32 mouse cellular contexts compared by ENCODE assay signal in genomic region chr2:129253631-129253970, GRCm38 (mm10). TPM values are rescaled to one million over a fixed set of nuclear protein-coding genes. Genes with fewer than 3 reads are reported as not detected.
DNase-seq lines count a peak whose midpoint lies in the region; ATAC-seq and TF ChIP-seq lines count a peak whose summit lies in the region.
"Had no signal": no experiment of that assay in that cellular context is flagged by ENCODE, and none has a peak within 500 bp of the region (broad histone marks: within the 10 kb centered on the region; RNA-seq: fewer than 3 reads in every experiment).

No protein-coding gene starts in this region.

- H3K79me2 ChIP-seq in MEL (ENCODE audit: control insufficient read depth, insufficient read depth, low read length, poor library complexity): no peaks in the 10 kb centered on the region

- no peaks in the 10 kb centered on the region for H3K27me3 ChIP-seq in kidney, adult 2 months (replicated peaks; ENCODE audit: control insufficient read depth, insufficient read depth, low read length)
- H3K27me3 ChIP-seq in liver, embryonic 13.5 days: no peaks in the 10 kb centered on the region
- no peaks in the 10 kb centered on the region for H3K27me3 ChIP-seq in liver, postnatal 0 days (ENCODE audit: insufficient read depth, low read length)
- H3K27me3 ChIP-seq in MEL (ENCODE audit: control insufficient read depth in 1 of 2, insufficient read depth in 2 of 2, low read length in 2 of 2): no peaks in the 10 kb centered on the region
- H3K27me3 ChIP-seq in forebrain, embryonic 14.5 days (replicated peaks; ENCODE audit: control insufficient read depth, insufficient read depth, low read length): no peaks in the 10 kb centered on the region
- H3K27me3 ChIP-seq: embryonic facial prominence, embryonic 13.5 days; heart, embryonic 12.5 days; liver, embryonic 12.5 days; midbrain, embryonic 15.5 days; neural tube, embryonic 15.5 days had no signal

- no peaks in the 10 kb centered on the region for H3K36me3 ChIP-seq in kidney, adult 2 months (ENCODE audit: control insufficient read depth, insufficient read depth, low read length)
- no peaks in the 10 kb centered on the region for H3K36me3 ChIP-seq in liver, embryonic 13.5 days
- H3K36me3 ChIP-seq in liver, postnatal 0 days (replicated peaks; ENCODE audit: insufficient read depth, low read length): no peaks in the 10 kb centered on the region
- H3K36me3 ChIP-seq in MEL (ENCODE audit: control insufficient read depth in 1 of 2, insufficient read depth in 2 of 2, low read length in 2 of 2): no peaks in the 10 kb centered on the region
- no peaks in the 10 kb centered on the region for H3K36me3 ChIP-seq in forebrain, embryonic 14.5 days (ENCODE audit: control insufficient read depth, insufficient read depth, low read length)
- H3K36me3 ChIP-seq: embryonic facial prominence, embryonic 13.5 days; forebrain, embryonic 10.5 days; heart, embryonic 12.5 days; liver, embryonic 12.5 days; midbrain, embryonic 10.5 days; midbrain, embryonic 15.5 days; neural tube, embryonic 15.5 days had no signal

- H3K4me3 ChIP-seq in kidney, adult 2 months (ENCODE audit: insufficient read depth, low read depth, low read length): no peak overlapping the region
- no peak overlapping the region for H3K4me3 ChIP-seq in liver, embryonic 13.5 days (replicated peaks)
- no peak overlapping the region for H3K4me3 ChIP-seq in liver, postnatal 0 days (ENCODE audit: low read depth, low read length)
- no peak overlapping the region for H3K4me3 ChIP-seq in MEL (ENCODE audit: control insufficient read depth in 1 of 2, insufficient read depth in 1 of 2, low read depth in 2 of 2, low read length in 2 of 2)
- no peak overlapping the region for H3K4me3 ChIP-seq in forebrain, embryonic 14.5 days (ENCODE audit: low read depth, low read length)
- H3K4me3 ChIP-seq: embryonic facial prominence, embryonic 13.5 days; forebrain, embryonic 10.5 days; gastrocnemius, adult 2 months; heart, adult 2 months; heart, embryonic 12.5 days; liver, embryonic 12.5 days; midbrain, embryonic 10.5 days; midbrain, embryonic 15.5 days; neural tube, embryonic 15.5 days had no signal

- WGBS in kidney, adult 2 months: 66% methylated on average over 2 of the region's 2 CpGs
- 72% methylated on average over 2 of the region's 2 CpGs for WGBS in liver, embryonic 13.5 days (ENCODE audit: insufficient replicate concordance)
- WGBS in liver, postnatal 0 days (ENCODE audit: insufficient replicate concordance): 68% methylated on average over 2 of the region's 2 CpGs
- 85% methylated on average over 2 of the region's 2 CpGs for WGBS in forebrain, embryonic 14.5 days

- 0 out of 2 replicates have a peak overlapping the region, but pooled peaks have one; percentile 1 for H3K9ac ChIP-seq in liver, embryonic 13.5 days
- H3K9ac ChIP-seq in liver, postnatal 0 days (replicated peaks): no peak overlapping the region
- no peak overlapping the region for H3K9ac ChIP-seq in MEL (ENCODE audit: control insufficient read depth, low read depth, low read length, poor library complexity, severe bottlenecking)
- H3K9ac ChIP-seq in forebrain, embryonic 14.5 days (ENCODE audit: low read length): no peak overlapping the region
- H3K9ac ChIP-seq: embryonic facial prominence, embryonic 13.5 days; heart, embryonic 12.5 days; hindbrain, embryonic 14.5 days; liver, embryonic 12.5 days; lung, embryonic 14.5 days; midbrain, embryonic 15.5 days; neural tube, embryonic 15.5 days had no signal

- no peak for ATAC-seq in liver, embryonic 13.5 days (ENCODE audit: low read depth)
- ATAC-seq in liver, postnatal 0 days: no peak
- ATAC-seq in forebrain, embryonic 14.5 days: no peak
- no peak for ATAC-seq in megakaryocyte, adult 5-6 weeks (ENCODE audit: poor library complexity, severe bottlenecking)
- ATAC-seq: activated CD4-positive, CD25-positive, alpha-beta regulatory T cell, adult 4 months; forebrain, embryonic 16.5 days; liver, embryonic 12.5 days; midbrain, embryonic 15.5 days had no signal

- no peak for TF ChIP-seq POLR2A in kidney, adult 2 months (IDR thresholded peaks at IDR 0.05; ENCODE audit: low read depth, low read length)
- no peak for TF ChIP-seq POLR2A in MEL (IDR thresholded peaks at IDR 0.05; ENCODE audit: control insufficient read depth in 1 of 2, insufficient read depth in 1 of 2, low read depth in 1 of 2, low read length in 2 of 2, poor library complexity in 1 of 2)

- peak; percentile 70 for DNase-seq in kidney, adult 2 months
- no peak for DNase-seq in kidney, adult 18-20 months
- no peak for DNase-seq in liver, embryonic 13.5 days
- DNase-seq in liver, postnatal 0 days: no peak
- DNase-seq in MEL (ENCODE audit: low read depth, low spot score): no peak
- no peak for DNase-seq in forebrain, embryonic 14.5 days (ENCODE audit: low spot score)
- DNase-seq: adrenal gland, adult 2 months; adrenal gland, postnatal 36 days; cerebellum, adult 18-20 months; cerebellum, postnatal 10 days; gastrocnemius, adult 2 months; gastrocnemius, postnatal 36 days; heart, adult 2 months; kidney, postnatal 14 days; left cerebral cortex, postnatal 4 days; lung, embryonic 14.5 days; lung, postnatal 14 days; right cerebral cortex, adult 18-20 months; thymus, postnatal 4 days had no signal

- TF ChIP-seq CTCF in kidney, adult 2 months (conservative IDR thresholded peaks at IDR 0.05; ENCODE audit: insufficient read depth, insufficient read length, low read depth, low read length): no peak
- no peak for TF ChIP-seq CTCF in liver, postnatal 0 days (IDR thresholded peaks at IDR 0.05; ENCODE audit: low read depth)
- TF ChIP-seq CTCF in MEL (IDR thresholded peaks at IDR 0.05 in 2 of 3, conservative IDR thresholded peaks at IDR 0.05 in 1 of 3; ENCODE audit: control insufficient read depth in 1 of 3, insufficient read depth in 1 of 3, low read depth in 2 of 3, low read length in 3 of 3, poor library complexity in 1 of 3, severe bottlenecking in 1 of 3): no peak

- 0 out of 2 replicates have a peak, but pooled peaks cover 5% of the 10 kb centered on the region for H3K4me1 ChIP-seq in kidney, adult 2 months (ENCODE audit: control insufficient read depth, insufficient read depth, low read length)
- H3K4me1 ChIP-seq in liver, embryonic 13.5 days (replicated peaks): peaks cover 31% of the 10 kb centered on the region
- H3K4me1 ChIP-seq in liver, postnatal 0 days (ENCODE audit: insufficient read depth): 0 out of 2 replicates have a peak, but pooled peaks cover 5% of the 10 kb centered on the region
- H3K4me1 ChIP-seq in MEL (ENCODE audit: control insufficient read depth in 1 of 2, insufficient read depth in 2 of 2, low read length in 2 of 2): no peaks in the 10 kb centered on the region
- 0 out of 2 replicates have a peak, but pooled peaks cover 2% of the 10 kb centered on the region for H3K4me1 ChIP-seq in forebrain, embryonic 14.5 days (ENCODE audit: control insufficient read depth, insufficient read depth, low read length)
- H3K4me1 ChIP-seq: heart, embryonic 12.5 days had no signal

- no peak for TF ChIP-seq EP300 in liver, postnatal 0 days (IDR thresholded peaks at IDR 0.05; ENCODE audit: low read depth)
- TF ChIP-seq EP300 in MEL (IDR thresholded peaks at IDR 0.05; ENCODE audit: low read depth in 1 of 2, low read length in 2 of 2): no peak

- H3K4me2 ChIP-seq in liver, embryonic 13.5 days: no peak overlapping the region
- no peak overlapping the region for H3K4me2 ChIP-seq in liver, postnatal 0 days (ENCODE audit: low read depth, low read length)
- no peak overlapping the region for H3K4me2 ChIP-seq in forebrain, embryonic 14.5 days (ENCODE audit: low read length)
- H3K4me2 ChIP-seq: embryonic facial prominence, embryonic 13.5 days; heart, embryonic 12.5 days; hindbrain, embryonic 14.5 days; liver, embryonic 12.5 days; lung, embryonic 14.5 days; midbrain, embryonic 15.5 days; neural tube, embryonic 15.5 days had no signal

- no peaks in the 10 kb centered on the region for H3K9me3 ChIP-seq in liver, embryonic 13.5 days (replicated peaks)
- H3K9me3 ChIP-seq in liver, postnatal 0 days (ENCODE audit: low read length): no peaks in the 10 kb centered on the region
- no peaks in the 10 kb centered on the region for H3K9me3 ChIP-seq in MEL (replicated peaks; ENCODE audit: insufficient read depth, low read length)
- no peaks in the 10 kb centered on the region for H3K9me3 ChIP-seq in forebrain, embryonic 14.5 days (replicated peaks; ENCODE audit: control insufficient read depth, low read length)
- H3K9me3 ChIP-seq: embryonic facial prominence, embryonic 13.5 days; forebrain, embryonic 10.5 days; heart, embryonic 12.5 days; liver, embryonic 12.5 days; midbrain, embryonic 10.5 days; midbrain, embryonic 15.5 days; neural tube, embryonic 15.5 days had no signal

- TF ChIP-seq RAD21 in MEL (IDR thresholded peaks at IDR 0.05; ENCODE audit: low read depth, low read length): no peak

- H3K27ac ChIP-seq in kidney, adult 2 months (ENCODE audit: insufficient read depth, low read depth, low read length): peak overlapping the region; percentile 83
- H3K27ac ChIP-seq in liver, embryonic 13.5 days: no peak overlapping the region
- no peak overlapping the region for H3K27ac ChIP-seq in liver, postnatal 0 days (ENCODE audit: low read depth)
- H3K27ac ChIP-seq in MEL (ENCODE audit: control insufficient read depth, low read depth, low read length): no peak overlapping the region
- H3K27ac ChIP-seq in forebrain, embryonic 14.5 days (ENCODE audit: low read depth, low read length): no peak overlapping the region
- H3K27ac ChIP-seq: embryonic facial prominence, embryonic 13.5 days; forebrain, embryonic 10.5 days; gastrocnemius, adult 2 months; heart, adult 2 months; hindbrain, embryonic 14.5 days; liver, embryonic 12.5 days; midbrain, embryonic 10.5 days; midbrain, embryonic 15.5 days; neural tube, embryonic 15.5 days had no signal

RNA-seq across cellular contexts. Expression of gene Ckap2l, which starts 43.4 kb away (rescaled TPM):
- 0.07 and 0.13 TPM in 2 replicates for polyA plus RNA-seq in kidney, adult 2 months (2012; rRNA removed)
- 22.5 and 36.2 TPM in 2 replicates for polyA plus RNA-seq in liver, embryonic 13.5 days (2015; fragmentation: Nextera tagmentation; extraction: Ambion mirVana)
- polyA plus RNA-seq in liver, postnatal 0 days (2015; fragmentation: Nextera tagmentation; extraction: Ambion mirVana): 12.3 and 13.2 TPM in 2 replicates
- total RNA-seq in MEL (2012; rRNA removed): 10.6 and 12.8 TPM in 2 replicates
- 10 to 100 TPM in 1 of 2 experiments, not detected in 1; 25.7 TPM for polyA plus RNA-seq in MEL (2012; ENCODE audit: insufficient read depth in 1 of 2, insufficient read length in 2 of 2, low read depth in 1 of 2, low replicate concordance in 2 of 2, missing spikeins in 1 of 2)
- 36.6 and 44.2 TPM in 2 replicates for polyA plus RNA-seq in forebrain, embryonic 14.5 days (2014; fragmentation: Nextera tagmentation; extraction: Ambion mirVana)
- total RNA-seq in megakaryocyte, adult 5-6 weeks (2015): 87.4 and 94.5 TPM in 2 replicates
- total RNA-seq in megakaryocyte, adult 5-6 weeks (2017): 63.0 and 74.2 TPM in 2 replicates

RNA-seq across cellular contexts. Expression of gene Slc20a1, which starts 55.0 kb away (rescaled TPM):
- polyA plus RNA-seq in kidney, adult 2 months (2012; rRNA removed): 14.0 and 14.7 TPM in 2 replicates
- 48.6 and 55.8 TPM in 2 replicates for polyA plus RNA-seq in liver, embryonic 13.5 days (2015; fragmentation: Nextera tagmentation; extraction: Ambion mirVana)
- polyA plus RNA-seq in liver, postnatal 0 days (2015; fragmentation: Nextera tagmentation; extraction: Ambion mirVana): 20.2 and 24.9 TPM in 2 replicates
- 44.9 and 69.4 TPM in 2 replicates for total RNA-seq in MEL (2012; rRNA removed)
- 10 to 100 TPM in 1 of 2 experiments, not detected in 1; 80.7 TPM for polyA plus RNA-seq in MEL (2012; ENCODE audit: insufficient read depth in 1 of 2, insufficient read length in 2 of 2, low read depth in 1 of 2, low replicate concordance in 2 of 2, missing spikeins in 1 of 2)
- 46.8 and 55.4 TPM in 2 replicates for polyA plus RNA-seq in forebrain, embryonic 14.5 days (2014; fragmentation: Nextera tagmentation; extraction: Ambion mirVana)
- 18.7 and 22.8 TPM in 2 replicates for total RNA-seq in megakaryocyte, adult 5-6 weeks (2015)
- total RNA-seq in megakaryocyte, adult 5-6 weeks (2017): 52.4 and 70.8 TPM in 2 replicates

RNA-seq across cellular contexts. Expression of gene Il1a, which starts 56.2 kb away (rescaled TPM):
- not detected in 2 replicates for polyA plus RNA-seq in kidney, adult 2 months (2012; rRNA removed)
- 3.7 and 5.5 TPM in 2 replicates for polyA plus RNA-seq in liver, embryonic 13.5 days (2015; fragmentation: Nextera tagmentation; extraction: Ambion mirVana)
- polyA plus RNA-seq in liver, postnatal 0 days (2015; fragmentation: Nextera tagmentation; extraction: Ambion mirVana): 4.8 and 6.3 TPM in 2 replicates
- total RNA-seq in MEL (2012; rRNA removed): not detected in 2 replicates
- under 1 TPM in 1 of 2 experiments, not detected in 1; 0.10 TPM for polyA plus RNA-seq in MEL (2012; ENCODE audit: insufficient read depth in 1 of 2, insufficient read length in 2 of 2, low read depth in 1 of 2, low replicate concordance in 2 of 2, missing spikeins in 1 of 2)
- 0.31 and 0.37 TPM in 2 replicates for polyA plus RNA-seq in forebrain, embryonic 14.5 days (2014; fragmentation: Nextera tagmentation; extraction: Ambion mirVana)
- not detected in 2 replicates for total RNA-seq in megakaryocyte, adult 5-6 weeks (2015)
- 0.15 TPM in 1 of 2 replicates, not detected in the other for total RNA-seq in megakaryocyte, adult 5-6 weeks (2017)
- total RNA-seq: adrenal gland, adult 2 months; common myeloid progenitor, adult 5-6 weeks; gastrocnemius, adult 2 months; gastrocnemius, postnatal 36 days; heart, adult 2 months; hematopoietic stem cell, adult 5-6 weeks had no signal
- polyA plus RNA-seq: adrenal gland, adult 2 months; embryonic facial prominence, embryonic 13.5 days; forebrain, embryonic 10.5 days; heart, adult 2 months; heart, embryonic 12.5 days; lung, embryonic 14.5 days had no signal

Comparison
In these comparisons a context has a peak if more than half of its experiments do, and no peak if none do; other contexts are left out.
1. RNA of gene Ckap2l, which starts 43.4 kb away (polyA plus RNA-seq): 36.6 to 44.2 TPM in forebrain, embryonic 14.5 days, 25.7 TPM in MEL, 22.5 to 36.2 TPM in liver, embryonic 13.5 days and 12.3 to 13.2 TPM in liver, postnatal 0 days; 0.07 to 0.13 TPM in kidney, adult 2 months; every median in the first group is over 10 times any median in the second.